Mouse (Mus musculus): ENCODE results near the gene Pcsk6. TPM values are rescaled to one million over a fixed set of nuclear protein-coding genes. Genes with fewer than 3 reads are reported as not detected.

Gene Pcsk6
- total RNA-seq (2023; ENCODE audit: inconsistent age) = not detected in 4 replicates

DNA sequence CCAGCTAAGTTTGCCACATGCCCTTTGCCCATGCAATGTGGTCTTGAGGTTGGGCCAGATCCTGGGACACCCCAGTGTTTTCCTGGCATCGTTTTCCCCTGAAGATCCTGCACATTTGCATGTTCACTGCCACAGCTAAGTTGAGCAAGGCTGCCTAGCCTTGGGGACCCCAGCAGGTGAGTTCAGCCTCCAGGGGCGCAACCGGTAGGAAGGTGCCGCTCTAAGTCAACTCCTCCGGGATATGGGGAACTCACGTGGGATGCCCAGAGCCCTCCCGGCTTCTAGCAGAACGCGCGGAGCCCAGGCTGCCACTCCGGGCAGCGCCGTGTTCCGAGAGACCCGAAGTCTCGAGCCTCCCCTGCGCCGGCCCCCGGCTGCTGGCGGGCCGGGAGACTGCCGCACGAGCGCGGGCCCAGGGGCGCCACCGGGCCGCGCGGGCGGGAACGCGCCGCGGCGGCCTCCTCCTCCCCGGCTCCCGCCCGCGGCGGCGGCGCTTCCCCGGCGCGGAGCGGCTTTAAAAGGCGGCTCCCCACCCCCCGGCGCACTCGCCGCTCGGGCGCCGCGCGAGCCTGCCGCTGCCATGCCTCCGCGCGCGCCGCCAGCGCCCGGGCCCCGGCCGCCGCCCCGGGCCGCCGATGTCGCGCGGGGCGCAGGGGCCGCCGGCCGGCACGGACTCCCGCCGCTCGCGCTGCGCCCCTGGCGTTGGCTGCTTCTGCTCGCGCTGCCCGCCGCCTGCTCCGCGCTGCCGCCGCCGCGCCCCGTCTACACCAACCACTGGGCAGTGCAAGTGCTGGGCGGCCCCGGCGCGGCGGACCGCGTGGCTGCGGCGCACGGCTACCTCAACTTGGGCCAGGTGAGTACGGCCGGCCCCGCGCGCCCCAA, at the start of gene Pcsk6:
TSS of gene Pcsk6 (plus strand) at position 144 of the 882 bp plus-strand sequence.

DNA sequence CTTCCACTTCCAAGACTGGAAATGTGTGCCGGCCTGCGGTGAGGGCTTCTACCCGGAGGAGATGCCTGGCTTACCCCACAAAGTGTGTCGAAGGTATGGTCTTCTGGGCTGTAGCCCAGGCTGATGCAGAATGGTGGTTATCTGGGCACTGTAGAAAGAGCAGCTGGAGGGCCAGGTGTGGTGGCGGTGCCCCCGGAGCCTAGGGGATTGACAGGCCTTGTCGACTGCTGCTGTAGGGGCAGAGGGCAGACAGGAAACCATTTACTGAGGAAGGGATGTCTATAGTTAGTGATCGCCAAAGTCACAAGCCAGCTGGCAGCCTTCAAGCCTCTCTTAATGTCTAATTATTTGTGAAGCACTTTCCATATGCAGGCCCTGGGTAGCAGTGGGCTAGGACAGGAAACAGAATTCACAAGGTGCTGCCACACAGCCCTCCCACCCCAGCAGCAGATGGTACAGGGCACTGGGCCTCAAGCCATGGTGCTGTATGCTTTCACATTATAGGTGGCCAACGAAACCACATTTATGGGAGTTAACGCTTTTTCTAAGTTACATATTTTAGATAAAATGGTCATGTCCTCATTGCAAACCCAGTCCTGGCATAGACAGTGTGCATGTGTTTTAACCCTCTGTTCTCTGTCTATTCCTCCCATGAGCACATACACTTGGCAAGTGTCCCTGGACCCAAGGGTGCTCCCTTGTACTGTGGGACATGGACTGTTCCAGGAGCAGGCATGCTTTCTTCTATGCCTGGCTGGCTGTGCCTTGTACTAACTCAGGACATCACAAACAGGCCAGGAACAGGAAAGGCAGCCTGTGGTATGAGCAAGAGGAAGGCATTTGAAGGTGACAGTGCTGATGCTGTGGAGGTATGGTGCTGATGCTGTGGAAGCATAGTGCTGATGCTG, 182.3 kb downstream of the Pcsk6 start, which contains the start of gene Gm45213:
TSS of gene Gm45213 (plus strand) at position 51 of the 908 bp plus-strand sequence.

DNA sequence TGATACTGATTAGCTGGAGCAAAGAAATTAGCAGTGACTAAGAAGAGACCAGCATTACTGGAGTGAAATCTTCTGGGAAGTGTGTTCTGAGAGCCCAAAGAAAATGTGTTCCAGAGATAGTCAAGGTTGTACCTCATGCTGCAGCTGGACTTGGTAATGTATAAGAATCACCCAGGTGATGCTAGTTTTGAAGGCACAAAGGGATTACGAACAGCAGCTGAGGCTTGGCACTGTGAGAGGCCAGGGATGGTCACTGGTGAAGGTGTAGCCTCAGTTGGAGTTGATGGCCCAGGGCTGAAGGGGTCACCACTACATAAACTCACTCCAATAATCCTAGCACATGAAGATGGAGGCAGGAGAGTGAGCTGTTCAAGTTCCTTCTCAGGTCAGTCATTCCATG, 197.2 kb downstream of the Pcsk6 start, which contains the start of gene Snrpa1:
TSS of gene Snrpa1 (plus strand) at position 301 of the 400 bp plus-strand sequence.

DNA sequence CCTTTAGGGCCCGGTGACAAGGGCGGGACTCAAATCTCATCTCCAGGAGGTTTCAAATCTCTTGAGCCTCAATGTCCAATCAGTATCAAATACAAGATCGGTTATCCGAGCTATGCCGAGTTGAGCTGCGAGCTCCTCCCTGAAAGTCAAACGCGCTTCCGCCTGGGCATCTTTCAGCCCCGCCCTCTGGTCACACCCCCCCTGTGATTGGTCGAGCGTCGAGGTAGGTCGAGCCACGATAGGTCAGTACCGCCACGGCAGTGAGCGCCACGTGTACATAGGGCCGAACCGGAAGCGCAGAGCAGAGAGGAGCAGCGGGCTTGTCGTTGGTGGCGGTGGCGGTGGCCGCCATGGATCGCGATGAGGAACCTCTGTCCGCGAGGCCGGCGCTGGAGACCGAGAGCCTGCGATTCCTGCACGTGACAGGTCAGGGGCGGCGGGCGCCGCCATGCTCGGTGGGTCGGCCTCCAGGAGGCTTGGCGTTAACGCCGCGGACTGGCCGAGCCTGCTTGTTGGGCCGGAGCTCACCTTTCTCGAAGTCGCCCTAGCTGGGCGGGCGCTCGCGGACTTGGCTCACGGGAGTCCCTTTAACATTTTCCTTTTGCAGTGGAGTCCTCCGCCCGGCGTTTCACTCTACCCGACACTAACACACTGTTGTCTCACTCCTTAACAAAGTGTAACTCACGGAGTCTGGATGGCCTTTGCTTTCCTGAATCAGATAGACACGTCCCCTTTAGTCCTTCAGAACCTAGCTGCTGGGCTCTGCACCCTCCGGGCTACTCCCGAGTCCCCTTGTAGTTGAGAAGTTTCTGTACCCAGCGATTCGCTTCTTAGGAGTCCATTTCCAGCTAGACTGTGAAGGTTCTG, 218.1 kb downstream of the Pcsk6 start, which contains the start of gene Selenos:
TSS of gene Selenos (plus strand) at position 286 of the 867 bp plus-strand sequence.

Other genes starting within 250 kb of the Pcsk6 start
- 8.0 to 10.6 TPM (median 9.3 TPM) in 4 replicates for gene Tarsl2, start 216.8 kb upstream of the Pcsk6 start, total RNA-seq (2023; ENCODE audit: inconsistent age)
- gene Tm2d3, start 170.6 kb upstream of the Pcsk6 start, total RNA-seq (2023; ENCODE audit: inconsistent age) = 24.3 to 30.3 TPM (median 29.6 TPM) in 4 replicates
- gene Gm45213, start 181.9 kb downstream of the Pcsk6 start, total RNA-seq (2023; ENCODE audit: inconsistent age) = not detected in 4 replicates
- gene Snrpa1, start 197.3 kb downstream of the Pcsk6 start, total RNA-seq (2023; ENCODE audit: inconsistent age) = 62.4 to 79.9 TPM (median 71.5 TPM) in 4 replicates
- gene Selenos, start 217.9 kb downstream of the Pcsk6 start, total RNA-seq (2023; ENCODE audit: inconsistent age) = 56.3 to 63.0 TPM (median 57.5 TPM) in 4 replicates
- 74.1 to 80.7 TPM (median 78.2 TPM) in 4 replicates for gene Chsy1, start 247.8 kb downstream of the Pcsk6 start, total RNA-seq (2023; ENCODE audit: inconsistent age)